Mouse (Mus musculus) frontal cortex, postnatal 36 days (tissue): ENCODE measurements around the gene Sdf2.

Source experiments
- DNase-seq, 2 experiments: peaks; one replicate each; pipeline ENCODE4 v3.0.0; 2022; ENCODE audit warnings: low spot score in 2 of 2

Sdf2 gene

GRCm38 (mm10) chr11:78245627-78246317 lies at the start of gene Sdf2, which contains the start of gene Supt6:
Gene Sdf2, plus strand, starts transcription at chr11:78245746.
Gene Supt6, minus strand, starts transcription at chr11:78245987.
- DNase-seq = peak; percentile 90 to 91

GRCm38 (mm10) chr11:78202372-78202771 lies 43.2 kb upstream of the Sdf2 start:
- DNase-seq = no peak

GRCm38 (mm10) chr11:78204287-78204686 lies 41.3 kb upstream of the Sdf2 start:
- no peak for DNase-seq

GRCm38 (mm10) chr11:78205361-78206206 lies 40.0 kb upstream of the Sdf2 start:
- no peak for DNase-seq

GRCm38 (mm10) chr11:78207190-78207589 lies 38.4 kb upstream of the Sdf2 start:
- no peak for DNase-seq

- no peak for DNase-seq
Observed at GRCm38 (mm10) chr11:78209886-78210285, 35.7 kb upstream of the Sdf2 start.

GRCm38 (mm10) chr11:78210615-78211014 lies 34.9 kb upstream of the Sdf2 start:
- no peak for DNase-seq

- DNase-seq = no peak
Observed at GRCm38 (mm10) chr11:78211513-78211912, 34.0 kb upstream of the Sdf2 start.

- no peak for DNase-seq
Observed at GRCm38 (mm10) chr11:78213086-78213817, 32.3 kb upstream of the Sdf2 start.

GRCm38 (mm10) chr11:78215709-78216317 lies 29.7 kb upstream of the Sdf2 start:
- DNase-seq = peak in 1 of 2 experiments; percentile 33

- no peak for DNase-seq
Observed at GRCm38 (mm10) chr11:78223586-78223985, 22.0 kb upstream of the Sdf2 start.

GRCm38 (mm10) chr11:78231518-78231917 lies 14.0 kb upstream of the Sdf2 start:
- no peak for DNase-seq

GRCm38 (mm10) chr11:78240193-78240857 lies 5.2 kb upstream of the Sdf2 start:
- peak; percentile 40 to 75 for DNase-seq

GRCm38 (mm10) chr11:78245261-78245626 lies 302 bp upstream of the Sdf2 start:
- DNase-seq = no peak

- no peak for DNase-seq
Observed at GRCm38 (mm10) chr11:78246318-78247011, 919 bp downstream of the Sdf2 start.

GRCm38 (mm10) chr11:78247012-78247348 lies 1.4 kb downstream of the Sdf2 start:
- DNase-seq = no peak

GRCm38 (mm10) chr11:78247727-78248140 lies 2.2 kb downstream of the Sdf2 start:
- DNase-seq = no peak

GRCm38 (mm10) chr11:78256618-78257017 lies 11.1 kb downstream of the Sdf2 start:
- no peak for DNase-seq

- no peak for DNase-seq
Observed at GRCm38 (mm10) chr11:78260489-78261258, 15.1 kb downstream of the Sdf2 start.
